Mouse (Mus musculus): ENCODE results near the gene Erh.

Gene Erh

DNA sequence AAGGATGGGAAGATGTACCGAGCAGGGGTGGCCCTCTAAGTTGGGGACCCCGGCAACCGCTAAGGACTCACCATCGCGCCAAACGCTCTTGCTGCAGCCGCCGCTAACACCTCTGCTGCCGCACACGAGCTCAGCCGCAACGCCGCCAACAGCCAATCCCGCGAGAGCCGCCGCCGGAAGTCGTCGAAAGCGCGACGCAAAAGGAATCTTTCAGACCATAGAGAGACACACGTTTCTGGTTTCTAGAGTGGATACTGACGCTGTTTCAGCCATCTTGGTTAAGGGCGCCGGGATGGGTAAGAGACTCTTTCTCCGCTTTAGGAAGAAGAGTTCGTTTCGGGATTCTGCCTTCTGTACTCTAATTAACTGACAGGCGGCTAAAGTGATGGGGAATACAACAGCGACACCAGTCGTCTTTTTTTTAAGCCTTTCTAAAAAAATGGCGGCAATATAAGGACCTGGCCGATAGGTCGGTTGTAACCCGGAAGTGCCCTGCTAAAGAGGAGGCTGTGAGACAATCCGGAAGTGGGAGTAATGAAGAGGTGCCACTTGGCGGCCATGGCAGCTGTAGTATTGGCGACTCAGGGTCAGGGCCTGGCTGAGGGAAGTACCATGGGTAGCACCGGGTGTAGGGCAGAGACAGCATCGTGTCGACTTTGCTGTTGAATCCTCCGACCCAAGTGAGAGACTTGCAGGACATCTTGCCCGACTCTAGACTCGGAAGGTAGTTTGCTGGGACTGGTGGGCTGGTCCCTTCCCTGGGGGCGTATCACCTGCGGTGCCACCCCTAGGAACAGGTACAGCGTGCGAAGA lies at the start of gene Erh, which contains the start of gene Slc39a9:
Gene Erh, minus strand, starts transcription at position 649 of the 813 bp plus-strand sequence.
Gene Slc39a9, plus strand, starts transcription at position 191 of the 813 bp plus-strand sequence.
- peak; percentile 89 for DNase-seq (ENCODE audit: low read depth)

DNA sequence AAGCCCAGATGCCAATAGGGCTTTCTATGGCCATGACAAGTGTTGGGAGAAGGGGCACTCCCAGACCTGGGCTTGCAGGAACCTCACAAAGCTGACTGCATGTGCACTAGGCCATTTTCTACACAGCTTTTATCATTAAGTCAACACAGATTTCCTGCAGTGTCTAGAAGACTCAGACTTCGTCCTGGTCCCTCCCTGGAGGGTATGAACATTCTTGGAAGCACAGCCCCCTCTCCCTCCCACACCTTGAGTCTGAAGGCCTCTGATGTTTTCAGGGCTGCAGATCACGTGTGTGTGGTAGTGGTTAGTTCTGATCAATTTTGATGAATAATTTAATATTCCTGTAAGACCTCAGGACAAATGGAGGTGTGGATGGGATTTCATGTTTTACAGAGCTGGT lies 49.6 kb upstream of the Erh start:
- DNase-seq (ENCODE audit: low read depth), result no peak

DNA sequence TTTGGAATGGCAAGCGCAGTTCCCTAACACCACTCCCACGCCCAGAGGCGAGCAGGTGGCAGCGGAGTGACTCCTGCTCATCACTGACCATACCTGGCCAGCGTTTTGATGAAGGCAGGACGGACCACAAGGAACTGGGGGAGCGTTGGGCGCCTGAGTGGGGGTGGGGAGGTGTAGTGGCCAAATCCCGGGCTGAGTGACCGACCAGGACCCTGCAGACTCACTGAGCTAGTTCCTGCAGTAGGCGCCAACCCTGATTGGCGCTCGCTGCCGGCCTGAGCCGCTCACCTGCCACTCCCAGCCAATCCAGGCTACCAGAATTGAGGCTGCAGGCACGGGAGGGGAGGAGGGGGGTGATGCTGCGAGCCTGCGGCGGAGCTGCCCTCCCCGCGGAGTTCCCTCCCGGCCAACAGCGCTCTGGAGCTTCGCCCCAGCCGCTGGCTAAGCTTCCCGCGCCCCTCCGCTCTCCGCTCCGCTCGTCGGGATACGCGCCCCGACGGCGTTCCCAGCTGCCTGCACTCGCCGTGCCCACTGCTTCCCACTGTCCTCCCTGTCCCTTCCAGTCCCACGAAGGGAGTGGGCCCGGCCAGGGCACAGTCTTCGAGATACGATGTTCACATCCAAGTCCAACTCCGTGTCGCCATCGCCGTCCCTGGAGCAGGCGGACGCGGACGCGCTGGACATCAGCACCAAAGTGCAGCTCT lies 48.3 kb upstream of the Erh start, which contains the start of gene Plekhd1:
Gene Plekhd1, plus strand, starts transcription at position 323 of the 704 bp plus-strand sequence.
- DNase-seq (ENCODE audit: low read depth), result no peak

DNA sequence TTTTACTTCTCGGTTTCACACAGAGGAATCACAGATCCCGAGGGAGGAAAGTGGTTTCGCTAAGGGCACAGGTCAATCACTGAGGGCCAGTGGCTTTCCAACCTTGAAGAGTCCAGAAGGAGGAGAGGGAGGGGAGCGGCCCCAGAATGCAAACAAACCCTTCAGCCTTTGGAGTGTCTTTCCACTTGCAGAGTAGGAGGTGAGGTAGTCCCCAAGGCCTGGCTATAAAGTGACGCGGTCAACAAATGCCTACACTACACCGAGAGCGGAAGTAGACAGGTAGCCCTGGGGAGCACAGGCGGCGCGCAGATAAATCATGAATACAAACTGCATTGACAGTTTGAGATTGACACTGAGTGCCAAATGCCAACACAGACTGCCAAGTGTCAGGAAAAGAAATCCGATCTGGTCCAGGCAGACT lies 47.5 kb upstream of the Erh start:
- DNase-seq (ENCODE audit: low read depth), result no peak

DNA sequence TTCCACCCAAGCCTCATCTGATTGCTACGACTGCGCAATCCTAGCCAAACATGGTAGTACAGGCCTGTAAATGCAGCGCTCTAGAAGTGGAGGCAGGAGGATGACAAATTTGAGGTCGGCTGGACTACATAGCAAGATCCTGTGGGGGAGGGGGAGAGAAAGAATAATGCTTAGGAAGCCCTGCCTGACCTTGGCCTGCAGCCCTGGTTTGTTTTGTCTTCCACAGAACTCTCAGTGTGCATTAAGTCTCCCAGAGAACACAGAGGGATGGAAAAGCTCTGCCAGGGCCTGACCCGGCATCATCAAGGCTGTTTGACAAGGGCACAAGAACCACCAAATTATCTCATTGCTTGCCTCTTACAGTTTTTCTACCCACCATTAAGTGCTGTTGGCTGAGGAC lies 45.6 kb upstream of the Erh start:
- DNase-seq (ENCODE audit: low read depth), result no peak

DNA sequence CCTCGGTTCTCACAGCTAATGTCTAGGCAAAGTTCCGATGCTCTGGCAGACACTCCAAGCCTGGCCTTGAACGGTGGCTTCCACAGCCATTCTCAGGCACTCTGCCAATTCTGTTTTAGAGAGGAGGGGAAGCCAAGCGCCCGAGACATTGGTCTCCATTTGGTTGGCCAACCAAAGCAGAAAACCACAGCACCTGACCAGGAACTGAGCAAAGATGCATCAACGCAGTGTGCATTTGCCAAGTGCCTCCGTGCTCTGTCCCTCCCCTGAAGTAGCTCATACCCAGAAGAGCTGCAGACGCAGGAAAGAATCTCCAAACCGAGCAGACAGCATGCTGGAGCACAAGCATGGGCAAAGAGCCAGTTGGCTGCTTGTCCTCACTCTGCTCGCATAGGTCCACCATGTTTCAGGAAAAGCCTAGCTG lies 43.7 kb upstream of the Erh start:
- no peak for DNase-seq (ENCODE audit: low read depth)

DNA sequence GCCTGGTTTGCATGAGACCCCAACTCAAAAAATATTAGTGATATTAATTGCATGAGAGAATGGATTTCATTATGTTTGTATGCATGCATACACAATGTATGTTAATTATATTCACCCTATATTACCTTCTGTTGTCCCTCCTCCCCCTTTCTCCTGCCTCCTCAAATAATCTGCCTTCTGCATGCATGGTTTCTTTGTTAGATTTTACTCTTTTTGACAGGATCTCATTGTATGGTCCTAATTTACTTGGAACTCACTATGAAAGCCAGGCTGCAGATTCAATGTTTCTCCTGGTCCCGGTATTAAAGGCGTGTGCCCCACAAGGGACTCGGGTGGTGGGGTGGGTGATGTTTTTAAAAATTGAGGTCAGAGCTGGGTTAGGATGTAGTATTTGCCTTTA lies 40.2 kb upstream of the Erh start:
- no peak for DNase-seq (ENCODE audit: low read depth)

DNA sequence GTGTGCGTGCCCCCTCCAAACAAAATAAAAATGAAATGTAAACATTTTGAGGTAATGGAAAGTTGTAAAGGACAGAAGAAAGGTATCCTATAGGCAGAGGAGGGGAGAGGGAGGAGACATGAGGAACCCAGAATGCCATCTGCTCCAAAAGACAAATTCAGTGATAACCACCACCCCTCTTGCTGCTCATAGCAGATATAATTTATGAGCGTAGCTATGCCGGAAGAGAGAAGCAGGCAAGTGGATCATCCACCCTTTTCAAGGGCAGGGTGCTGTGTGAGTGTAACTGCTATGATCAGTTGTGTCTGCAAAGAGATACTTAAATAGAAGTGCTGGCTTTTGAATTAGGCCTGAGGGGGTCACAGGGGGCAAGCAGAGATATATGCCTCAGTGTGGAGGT lies 39.4 kb upstream of the Erh start:
- DNase-seq (ENCODE audit: low read depth), result peak; percentile 35

DNA sequence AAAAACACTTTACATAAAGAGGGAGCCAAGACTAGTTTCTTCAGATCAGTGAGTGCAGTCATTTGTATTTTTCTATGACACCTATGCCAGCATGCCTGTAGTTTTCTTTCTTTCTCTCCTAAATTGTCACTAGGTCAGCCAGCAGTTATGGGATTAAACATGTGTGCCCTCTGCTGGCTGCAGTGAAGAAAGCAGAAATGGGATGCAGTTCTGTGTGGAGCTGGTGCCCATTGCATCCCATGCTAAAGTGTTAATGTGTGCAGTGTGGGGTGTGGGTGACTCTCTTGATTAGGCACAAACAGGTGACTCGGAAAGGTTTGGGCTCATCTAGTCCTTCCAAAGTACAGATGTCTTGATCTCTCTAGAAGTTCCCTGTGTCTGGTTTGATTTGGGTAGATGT lies 37.2 kb upstream of the Erh start:
- peak; percentile 33 for DNase-seq (ENCODE audit: low read depth)

DNA sequence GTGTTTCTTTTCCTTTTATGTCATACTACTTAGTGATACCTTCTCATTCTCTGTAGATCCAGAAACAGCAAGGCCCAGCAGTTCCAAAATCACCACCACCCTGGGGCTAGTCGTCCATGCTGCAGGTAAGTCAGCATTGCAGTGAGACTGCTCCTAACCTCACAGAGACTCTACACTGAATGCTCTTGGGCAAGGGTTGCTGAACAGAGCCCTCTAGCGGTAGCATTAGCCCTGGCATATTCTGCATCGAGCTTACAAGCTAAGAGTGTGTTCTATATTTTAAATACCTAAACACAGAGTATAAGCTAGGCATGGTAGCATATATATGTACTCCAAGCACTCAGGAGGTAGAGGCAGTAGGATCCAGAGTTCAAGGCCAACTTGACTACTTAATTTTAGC lies 29.0 kb upstream of the Erh start:
- DNase-seq (ENCODE audit: low read depth), result peak; percentile 67

DNA sequence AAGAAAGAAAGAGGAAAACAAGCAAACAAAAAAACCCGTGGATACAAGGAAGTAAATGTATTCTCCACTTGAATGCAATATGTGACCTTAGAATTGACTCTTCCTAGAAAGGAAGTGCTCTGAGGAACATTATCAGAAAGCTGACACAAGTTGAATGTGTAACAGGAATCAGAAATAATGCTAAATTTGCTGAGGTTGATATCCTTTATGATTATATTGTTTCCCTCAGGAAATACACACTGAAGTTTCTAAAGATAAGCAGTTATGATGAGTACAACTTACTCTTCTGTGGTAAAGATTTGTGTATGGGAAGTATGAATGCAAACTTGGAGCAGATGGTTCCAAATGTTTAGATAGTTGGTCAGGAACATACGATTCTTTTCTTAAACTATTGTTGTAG lies 24.2 kb upstream of the Erh start:
- DNase-seq (ENCODE audit: low read depth), result no peak

DNA sequence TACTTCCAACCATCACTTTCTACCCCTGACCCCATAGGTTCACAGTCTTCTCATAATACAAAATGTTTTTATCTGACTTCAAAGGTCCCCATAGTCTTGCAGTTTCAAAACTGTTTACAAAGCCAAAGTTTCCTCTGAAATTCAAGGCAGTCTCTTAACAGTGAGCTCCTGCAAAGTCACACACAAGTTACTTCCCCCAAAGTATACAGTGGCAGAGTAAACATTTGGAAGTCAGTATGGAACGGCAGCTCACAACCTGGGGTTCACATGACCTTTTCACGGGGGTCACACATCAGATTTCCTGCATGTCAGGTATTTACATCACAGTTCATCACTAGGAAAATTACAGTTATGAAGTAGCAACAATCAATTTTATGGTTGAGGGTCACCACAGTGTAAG lies 19.8 kb upstream of the Erh start:
- DNase-seq (ENCODE audit: low read depth), result no peak

DNA sequence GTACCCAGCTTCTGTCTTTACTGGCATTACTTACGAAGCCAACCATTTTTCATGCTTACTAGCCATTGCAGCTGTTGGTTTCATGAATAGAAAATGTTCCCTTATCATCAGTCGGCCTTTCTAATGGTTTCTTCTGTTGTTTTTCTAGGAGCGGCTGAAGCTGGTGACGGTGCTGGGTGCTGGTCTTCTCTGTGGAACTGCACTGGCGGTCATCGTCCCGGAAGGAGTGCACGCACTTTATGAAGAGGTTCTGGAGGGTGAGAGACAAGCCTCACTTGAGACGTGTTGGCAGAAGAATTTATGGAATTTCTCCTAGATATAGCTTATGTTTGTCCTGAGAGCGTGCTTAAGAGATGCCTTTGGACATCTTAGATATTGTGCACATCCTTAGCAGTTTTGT lies 18.2 kb upstream of the Erh start:
- DNase-seq (ENCODE audit: low read depth), result no peak

DNA sequence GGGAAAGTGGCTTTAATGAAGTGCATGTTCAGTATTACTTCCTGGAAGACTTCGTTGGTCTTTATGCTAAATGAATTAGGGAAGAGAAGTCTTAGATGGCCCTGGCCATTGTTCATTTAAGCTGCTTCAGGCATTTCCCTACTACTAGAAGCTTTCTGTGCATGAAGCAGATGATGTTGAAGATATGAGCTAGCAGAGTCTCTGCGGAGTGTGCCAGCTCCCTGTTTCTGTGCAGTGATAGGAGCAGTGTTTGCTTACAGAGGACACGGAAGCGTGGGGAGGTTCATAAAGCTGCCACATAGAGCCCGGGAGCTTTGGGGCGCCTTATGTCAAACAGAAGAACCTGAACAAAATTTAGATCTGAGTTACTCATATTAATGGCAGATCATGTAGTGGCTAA lies 14.5 kb upstream of the Erh start:
- peak; percentile 17 for DNase-seq (ENCODE audit: low read depth)

DNA sequence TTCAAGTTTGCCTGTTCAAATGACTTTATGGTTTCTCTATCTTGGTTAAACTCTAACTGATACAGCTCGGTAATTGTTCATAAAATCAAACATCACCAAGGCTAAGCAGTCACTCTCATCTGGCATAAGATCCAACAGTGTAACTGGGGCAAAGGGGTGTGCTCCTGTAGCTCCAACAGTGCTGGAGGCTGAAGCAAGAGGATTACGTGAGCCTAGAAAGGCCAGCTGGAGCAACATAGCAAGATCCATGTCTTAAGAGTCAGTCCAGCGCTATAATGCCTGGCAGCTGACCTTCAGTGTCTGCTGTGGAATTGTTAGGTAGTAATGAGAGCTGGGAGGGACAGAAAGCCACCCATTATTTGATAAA lies 10.5 kb upstream of the Erh start:
- DNase-seq (ENCODE audit: low read depth), result no peak

DNA sequence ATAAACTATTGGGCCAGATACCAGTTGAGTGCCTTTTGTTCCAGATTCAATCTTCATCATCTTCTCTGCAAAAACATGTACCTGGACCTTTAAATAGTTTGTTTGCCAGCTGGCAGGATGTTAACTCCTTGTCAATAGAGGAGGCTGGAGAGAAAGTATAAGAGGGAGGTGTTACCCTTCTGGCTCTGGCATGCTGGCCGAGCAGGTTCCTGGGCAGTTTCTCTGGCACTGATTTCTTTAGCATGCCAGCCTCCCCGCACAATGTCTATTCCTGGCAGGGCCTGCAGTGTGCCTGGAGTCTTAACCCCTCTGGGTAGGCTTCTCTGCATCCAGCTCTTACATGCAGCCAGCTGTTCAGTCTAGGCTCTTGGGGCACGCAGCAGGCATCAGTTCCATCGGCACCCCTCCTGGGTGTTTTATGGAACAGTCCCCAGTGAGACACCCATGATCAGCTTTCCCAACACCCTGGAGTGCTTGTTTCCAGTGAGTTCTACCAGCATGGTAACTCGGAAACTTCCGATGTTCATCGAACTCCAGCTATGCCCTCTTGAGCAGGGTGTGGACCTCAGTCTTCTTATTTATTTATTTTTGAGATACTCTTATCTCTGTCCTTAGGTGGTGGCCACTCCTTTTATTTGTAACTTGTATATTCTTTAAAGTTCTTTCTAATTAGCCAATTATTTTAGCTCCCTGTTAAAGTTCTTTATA lies 10.0 kb upstream of the Erh start:
- DNase-seq (ENCODE audit: low read depth), result no peak

DNA sequence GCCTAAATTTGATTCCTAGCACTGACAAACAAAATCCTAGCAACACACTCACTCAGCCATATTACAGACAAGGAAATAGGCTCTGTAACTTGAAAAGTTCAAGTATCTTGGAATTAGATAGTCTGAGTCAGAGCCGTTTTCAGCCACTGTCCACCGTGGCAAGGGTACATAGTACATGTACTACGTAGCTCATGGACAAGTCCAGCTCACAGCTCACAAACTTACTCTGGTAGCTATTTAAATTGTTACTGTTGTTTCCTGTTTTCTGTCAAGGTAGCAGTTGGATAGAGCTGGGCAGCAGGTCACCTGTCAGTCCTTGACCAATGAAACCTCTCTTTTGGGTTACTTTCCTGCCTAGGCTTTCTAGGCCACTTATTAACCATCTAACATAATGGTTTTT lies 2.2 kb upstream of the Erh start:
- DNase-seq (ENCODE audit: low read depth), result no peak

DNA sequence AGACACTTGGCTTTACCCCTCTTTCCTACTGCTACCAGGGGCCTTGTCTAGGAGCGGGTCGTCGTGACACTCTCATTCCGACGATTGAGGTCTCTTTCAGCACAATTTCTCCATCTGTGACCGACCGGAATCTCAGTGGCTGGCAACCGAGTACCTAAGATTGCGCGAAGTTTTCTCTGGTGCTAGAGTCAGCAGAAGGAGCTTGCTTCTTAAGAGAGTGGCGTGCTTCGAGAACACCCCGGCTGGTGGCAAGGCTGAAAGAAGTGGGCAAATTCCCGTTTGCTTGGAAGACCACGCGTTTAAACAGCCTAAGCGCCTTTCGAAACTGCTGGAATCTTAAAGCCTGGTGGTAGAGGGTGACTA lies 346 bp upstream of the Erh start:
- no peak for DNase-seq (ENCODE audit: low read depth)

DNA sequence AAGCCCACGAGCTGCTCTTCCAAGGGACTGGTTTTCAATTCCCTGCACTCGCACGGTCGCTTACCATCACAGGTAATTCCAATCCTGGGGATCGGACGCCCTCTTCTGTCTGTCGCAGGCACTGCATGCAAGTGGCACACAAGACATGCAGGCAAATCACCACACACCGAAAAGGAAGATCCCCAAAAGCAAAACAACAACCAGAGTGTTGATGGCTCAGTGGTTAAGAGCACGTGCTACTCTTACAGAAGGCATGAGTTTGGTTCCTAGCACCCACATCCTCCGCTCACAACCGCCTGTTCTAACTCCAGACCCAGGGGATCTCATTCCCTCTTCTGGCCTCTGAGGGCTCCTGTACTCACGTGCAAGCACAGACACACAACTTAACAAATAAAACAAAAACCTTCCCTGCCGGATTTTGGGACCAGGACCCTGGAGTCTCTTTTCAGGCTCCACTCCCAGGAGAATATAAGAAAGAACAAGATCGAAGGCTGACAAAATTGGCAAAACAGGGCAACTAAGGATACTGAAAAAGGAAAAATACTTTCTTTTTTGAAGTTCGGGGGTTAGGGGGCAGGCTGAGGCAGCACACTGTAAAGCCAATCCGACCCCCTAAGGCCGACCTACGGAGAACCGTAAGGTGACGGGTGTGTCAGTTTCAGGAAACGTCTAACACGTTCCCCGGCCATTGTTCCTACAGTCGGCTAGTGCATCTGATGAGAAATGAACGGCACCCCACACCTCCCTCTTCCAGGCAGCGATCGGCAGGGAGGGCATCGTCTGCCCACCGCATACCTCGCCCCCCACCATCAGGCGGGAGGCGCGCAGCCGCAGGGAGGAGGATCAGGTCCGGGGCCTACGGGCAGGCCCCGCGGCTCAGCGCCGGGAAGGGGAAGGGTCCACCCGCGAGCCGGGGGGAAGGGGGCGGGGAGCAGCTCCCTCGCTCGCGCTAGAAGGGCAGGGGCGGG lies 1.1 kb downstream of the Erh start:
- DNase-seq (ENCODE audit: low read depth), result peak; percentile 73

DNA sequence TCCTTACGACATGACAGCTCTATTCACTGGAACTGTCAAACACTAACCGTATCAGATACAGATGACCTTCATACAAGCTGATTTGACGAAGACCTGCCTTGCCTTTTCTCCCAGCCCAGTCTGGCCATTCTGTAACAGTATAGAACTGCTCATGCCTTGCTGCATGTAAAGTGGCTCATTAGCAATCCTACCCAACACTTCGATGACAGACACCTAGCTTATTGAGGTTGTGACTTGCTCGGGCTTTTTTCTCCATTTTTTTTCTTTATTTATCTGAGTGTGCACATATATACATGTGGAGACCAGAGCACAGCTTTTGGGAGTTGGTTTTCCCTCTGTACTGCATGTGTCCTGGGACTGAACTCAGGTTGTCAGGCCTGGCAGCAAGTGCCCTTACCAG lies 12.4 kb downstream of the Erh start:
- DNase-seq (ENCODE audit: low read depth), result no peak

DNA sequence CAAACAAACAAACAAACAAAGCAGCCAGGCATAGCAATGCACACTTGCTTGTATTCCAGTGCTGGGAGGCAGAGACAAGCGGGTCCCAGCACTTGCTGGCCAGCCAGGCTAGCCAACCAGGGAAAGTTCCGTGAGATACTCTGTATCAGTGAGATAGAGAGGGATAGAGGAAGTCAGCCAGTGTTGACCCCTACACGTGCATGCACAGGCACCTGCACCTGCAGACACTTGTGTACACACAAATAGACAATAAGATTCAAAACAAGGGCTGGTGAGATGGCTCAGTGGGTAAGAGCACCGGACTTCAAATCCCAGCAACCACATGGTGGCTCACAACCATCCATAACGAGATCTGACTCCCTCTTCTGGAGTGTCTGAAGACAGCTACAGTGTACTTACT lies 23.6 kb downstream of the Erh start:
- DNase-seq (ENCODE audit: low read depth), result no peak
